Mouse (Mus musculus): Measurements from ENCODE around the gene Kmt5a. TPM values are rescaled to one million over a fixed set of nuclear protein-coding genes. Genes with fewer than 3 reads are reported as not detected.

Gene Kmt5a
- polyA plus RNA-seq, 1 experiment from 2014 or later, result 12.3 TPM

GRCm38 (mm10) chr5:124469486-124469885, 29.8 kb downstream of the Kmt5a start:
- H3K27ac ChIP-seq (ENCODE audit: low read length), result no peak overlapping the region
- no peaks in the 10 kb centered on the region for H3K27me3 ChIP-seq (ENCODE audit: control insufficient read depth, insufficient read depth, low read depth, low read length)
- no peaks in the 10 kb centered on the region for H3K4me1 ChIP-seq (ENCODE audit: control insufficient read depth, insufficient read depth, low read length)
- no peak overlapping the region for H3K4me2 ChIP-seq (ENCODE audit: low read length)
- H3K9ac ChIP-seq (ENCODE audit: low read depth, low read length), result no peak overlapping the region
- WGBS, result 94% methylated on average over 6 of the region's 6 CpGs
- no peaks in the 10 kb centered on the region for H3K9me3 ChIP-seq (replicated peaks; ENCODE audit: control insufficient read depth, low read length, poor library complexity, severe bottlenecking)
- H3K4me3 ChIP-seq (ENCODE audit: low read depth, low read length), result no peak overlapping the region
- H3K36me3 ChIP-seq (ENCODE audit: control insufficient read depth, insufficient read depth, low read length), result 0 out of 2 replicates have a peak, but pooled peaks cover 9% of the 10 kb centered on the region
- no peak for ATAC-seq

- WGBS, result 86% methylated on average over 6 of the region's 6 CpGs
- H3K36me3 ChIP-seq (ENCODE audit: control insufficient read depth, insufficient read depth, low read length), result 0 out of 2 replicates have a peak, but pooled peaks cover 9% of the 10 kb centered on the region
- ATAC-seq, result no peak
- H3K4me1 ChIP-seq (ENCODE audit: control insufficient read depth, insufficient read depth, low read length), result peaks cover 5% of the 10 kb centered on the region; the same call in 1 of the 2 replicates
- H3K9me3 ChIP-seq (replicated peaks; ENCODE audit: control insufficient read depth, low read length, poor library complexity, severe bottlenecking), result no peaks in the 10 kb centered on the region
- no peak overlapping the region for H3K27ac ChIP-seq (ENCODE audit: low read length)
- no peak overlapping the region for H3K4me3 ChIP-seq (ENCODE audit: low read depth, low read length)
- H3K27me3 ChIP-seq (ENCODE audit: control insufficient read depth, insufficient read depth, low read depth, low read length), result no peaks in the 10 kb centered on the region
- no peak overlapping the region for H3K4me2 ChIP-seq (ENCODE audit: low read length)
- no peak overlapping the region for H3K9ac ChIP-seq (ENCODE audit: low read depth, low read length)
Measured at GRCm38 (mm10) chr5:124470591-124471171, 31.0 kb downstream of the Kmt5a start.

GRCm38 (mm10) chr5:124478873-124479204, 39.1 kb downstream of the Kmt5a start:
- H3K9me3 ChIP-seq (replicated peaks; ENCODE audit: control insufficient read depth, low read length, poor library complexity, severe bottlenecking), result no peaks in the 10 kb centered on the region
- H3K4me3 ChIP-seq (ENCODE audit: low read depth, low read length), result peak overlapping the region; percentile 63; the same call in 1 of the 2 replicates
- no peaks in the 10 kb centered on the region for H3K27me3 ChIP-seq (ENCODE audit: control insufficient read depth, insufficient read depth, low read depth, low read length)
- peak overlapping the region; percentile 38; the same call in 1 of the 2 replicates for H3K27ac ChIP-seq (ENCODE audit: low read length)
- ATAC-seq, result no peak
- WGBS, result 78% methylated on average over 1 of the region's 1 CpGs
- H3K4me1 ChIP-seq (ENCODE audit: control insufficient read depth, insufficient read depth, low read length), result peaks cover 25% of the 10 kb centered on the region
- no peak overlapping the region; the same call in 1 of the 2 replicates for H3K9ac ChIP-seq (ENCODE audit: low read depth, low read length)
- no peaks in the 10 kb centered on the region for H3K36me3 ChIP-seq (ENCODE audit: control insufficient read depth, insufficient read depth, low read length)
- peak overlapping the region; percentile 78 for H3K4me2 ChIP-seq (ENCODE audit: low read length)

GRCm38 (mm10) chr5:124480119-124480518, 40.4 kb downstream of the Kmt5a start:
- Histone ChIP-seq H3K4me3 (ENCODE audit: low read depth, low read length) (no peak overlapping the region), H3K27me3 (ENCODE audit: control insufficient read depth, insufficient read depth, low read depth, low read length) (no peaks in the 10 kb centered on the region), H3K27ac (ENCODE audit: low read length) (no peak overlapping the region), H3K9me3 (replicated peaks; ENCODE audit: control insufficient read depth, low read length, poor library complexity, severe bottlenecking) (no peaks in the 10 kb centered on the region), H3K36me3 (ENCODE audit: control insufficient read depth, insufficient read depth, low read length) (no peaks in the 10 kb centered on the region), H3K9ac (ENCODE audit: low read depth, low read length) (no peak overlapping the region), H3K4me2 (ENCODE audit: low read length) (no peak overlapping the region), H3K4me1 (ENCODE audit: control insufficient read depth, insufficient read depth, low read length) (peaks cover 33% of the 10 kb centered on the region)
- 79% methylated on average over 4 of the region's 4 CpGs for WGBS
- ATAC-seq, result no peak

GRCm38 (mm10) chr5:124481714-124482113, 42.0 kb downstream of the Kmt5a start:
- no peaks in the 10 kb centered on the region for H3K9me3 ChIP-seq (replicated peaks; ENCODE audit: control insufficient read depth, low read length, poor library complexity, severe bottlenecking)
- no peak for ATAC-seq
- no peak overlapping the region for H3K9ac ChIP-seq (ENCODE audit: low read depth, low read length)
- no peaks in the 10 kb centered on the region for H3K27me3 ChIP-seq (ENCODE audit: control insufficient read depth, insufficient read depth, low read depth, low read length)
- H3K4me3 ChIP-seq (ENCODE audit: low read depth, low read length), result no peak overlapping the region
- no peaks in the 10 kb centered on the region for H3K36me3 ChIP-seq (ENCODE audit: control insufficient read depth, insufficient read depth, low read length)
- 87% methylated on average over 4 of the region's 4 CpGs for WGBS
- H3K27ac ChIP-seq (ENCODE audit: low read length), result no peak overlapping the region
- H3K4me2 ChIP-seq (ENCODE audit: low read length), result no peak overlapping the region
- H3K4me1 ChIP-seq (ENCODE audit: control insufficient read depth, insufficient read depth, low read length), result peaks cover 24% of the 10 kb centered on the region

GRCm38 (mm10) chr5:124482436-124482965, 42.8 kb downstream of the Kmt5a start:
- H3K9ac ChIP-seq (ENCODE audit: low read depth, low read length), result peak overlapping the region; percentile 65
- H3K36me3 ChIP-seq (ENCODE audit: control insufficient read depth, insufficient read depth, low read length), result no peaks in the 10 kb centered on the region
- no peaks in the 10 kb centered on the region for H3K27me3 ChIP-seq (ENCODE audit: control insufficient read depth, insufficient read depth, low read depth, low read length)
- H3K4me1 ChIP-seq (ENCODE audit: control insufficient read depth, insufficient read depth, low read length), result peaks cover 18% of the 10 kb centered on the region
- peak overlapping the region; percentile 70 for H3K4me3 ChIP-seq (ENCODE audit: low read depth, low read length)
- no peak for ATAC-seq
- peak overlapping the region; percentile 98 for H3K27ac ChIP-seq (ENCODE audit: low read length)
- H3K9me3 ChIP-seq (replicated peaks; ENCODE audit: control insufficient read depth, low read length, poor library complexity, severe bottlenecking), result no peaks in the 10 kb centered on the region
- peak overlapping the region; percentile 80 for H3K4me2 ChIP-seq (ENCODE audit: low read length)
- 6% methylated on average over 13 of the region's 13 CpGs for whole genome bisulfite sequencing

- WGBS, result under 1% methylated on average over 48 of the region's 48 CpGs
- H3K36me3 ChIP-seq (ENCODE audit: control insufficient read depth, insufficient read depth, low read length), result no peaks in the 10 kb centered on the region
- peak within 1 kb of the TSS; percentile 70 for H3K4me3 ChIP-seq (ENCODE audit: low read depth, low read length)
- peak; percentile 89 for ATAC-seq
- H3K4me1 ChIP-seq (ENCODE audit: control insufficient read depth, insufficient read depth, low read length), result peaks cover 18% of the 10 kb centered on the region
- H3K9me3 ChIP-seq (replicated peaks; ENCODE audit: control insufficient read depth, low read length, poor library complexity, severe bottlenecking), result no peaks in the 10 kb centered on the region
- peak within 1 kb of the TSS; percentile 80 for H3K4me2 ChIP-seq (ENCODE audit: low read length)
- peak within 1 kb of the TSS; percentile 86 for H3K9ac ChIP-seq (ENCODE audit: low read depth, low read length)
- no peaks in the 10 kb centered on the region for H3K27me3 ChIP-seq (ENCODE audit: control insufficient read depth, insufficient read depth, low read depth, low read length)
- H3K27ac ChIP-seq (ENCODE audit: low read length), result peak within 1 kb of the TSS; percentile 98
Measured at GRCm38 (mm10) chr5:124482966-124483654, 43.4 kb downstream of the Kmt5a start, which contains the start of gene Snrnp35. Snrnp35 (plus strand) TSS chr5:124483134.

- H3K9ac ChIP-seq (ENCODE audit: low read depth, low read length), result peak overlapping the region; percentile 86
- no peaks in the 10 kb centered on the region for H3K9me3 ChIP-seq (replicated peaks; ENCODE audit: control insufficient read depth, low read length, poor library complexity, severe bottlenecking)
- WGBS, result 8% methylated on average over 15 of the region's 15 CpGs
- peak overlapping the region; percentile 98 for H3K27ac ChIP-seq (ENCODE audit: low read length)
- peak overlapping the region; percentile 64 for H3K4me2 ChIP-seq (ENCODE audit: low read length)
- no peaks in the 10 kb centered on the region for H3K36me3 ChIP-seq (ENCODE audit: control insufficient read depth, insufficient read depth, low read length)
- peak; percentile 58 for ATAC-seq
- H3K4me3 ChIP-seq (ENCODE audit: low read depth, low read length), result peak overlapping the region; percentile 70
- peaks cover 13% of the 10 kb centered on the region for H3K4me1 ChIP-seq (ENCODE audit: control insufficient read depth, insufficient read depth, low read length)
- no peaks in the 10 kb centered on the region for H3K27me3 ChIP-seq (ENCODE audit: control insufficient read depth, insufficient read depth, low read depth, low read length)
Measured at GRCm38 (mm10) chr5:124483655-124484396, 44.1 kb downstream of the Kmt5a start.

Data from midbrain, embryonic 16.5 days (tissue).